Mouse (Mus musculus) kidney, adult 2 months (tissue): ENCODE data around the gene Tmem131.

Experiments used
- CTCF ChIP-seq: fragments of 200-500 bp; conservative IDR thresholded peaks from 2 replicates; pipeline ENCODE4 v1.5.1; 2011; ENCODE audit warnings: low read depth, mild to moderate bottlenecking, control low read depth, low read length, moderate library complexity, mixed read lengths; ENCODE audit not compliant: insufficient read depth, insufficient read length
- POLR2A ChIP-seq: fragments of 200-500 bp; IDR thresholded peaks from one replicate; pipeline ENCODE4 v1.6.1; 2011; ENCODE audit warnings: low read depth, low read length, control low read depth

GRCm38 (mm10) chr1:36884536-36884935 lies 58.9 kb downstream of the Tmem131 start:
- no peak for TF ChIP-seq CTCF
- no peak for TF ChIP-seq POLR2A
